Mouse (Mus musculus) liver, postnatal 0 days (tissue): Measurements from ENCODE around the gene Mgam.

ENCODE experiments used
- CTCF ChIP-seq: sonication (generic); IDR thresholded peaks from 2 replicates; pipeline ENCODE4 v1.5.1; 2016; ENCODE audit warnings: antibody characterized with exemption, low read depth
- EP300 ChIP-seq: IDR thresholded peaks from 2 replicates; pipeline ENCODE4 v1.6.1; 2016; ENCODE audit warnings: antibody characterized with exemption, low read depth, mild to moderate bottlenecking

DNA sequence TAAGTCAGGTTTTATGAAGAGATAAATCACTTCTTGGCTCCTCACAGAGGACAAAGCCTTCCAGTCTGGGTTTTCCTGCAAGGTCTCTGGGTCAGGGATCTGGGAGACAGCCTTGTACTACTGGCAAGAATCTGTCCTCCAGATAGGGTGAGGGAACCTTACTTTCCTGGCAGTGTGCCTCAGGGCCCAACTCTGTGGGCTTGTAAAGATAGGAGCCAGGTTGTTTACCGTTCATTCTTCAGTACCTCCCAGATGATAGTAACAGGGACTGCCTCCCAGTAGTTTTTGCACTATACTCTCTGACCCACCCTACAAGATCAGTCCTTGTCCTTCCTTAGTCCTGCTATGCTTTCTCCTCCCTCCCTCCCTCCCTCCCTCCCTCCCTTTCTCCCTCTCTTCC, 155.0 kb downstream of the Mgam start:
- TF ChIP-seq EP300 (no peak), CTCF (no peak)
